Mouse (Mus musculus): ENCODE results near the gene Slc33a1.

Slc33a1 gene

GRCm38 (mm10) chr3:63964100-63964921 is at the start of gene Slc33a1:
Slc33a1 (minus strand) TSS chr3:63964768.
- peak; percentile 100 for DNase-seq (ENCODE audit: low read depth, low spot score)

- no peak for DNase-seq (ENCODE audit: low read depth, low spot score)
Observed at GRCm38 (mm10) chr3:63988722-63989440, 24.3 kb upstream of the Slc33a1 start.

GRCm38 (mm10) chr3:63986656-63987055 is 22.1 kb upstream of the Slc33a1 start:
- no peak for DNase-seq (ENCODE audit: low read depth, low spot score)

GRCm38 (mm10) chr3:63977895-63978294 is 13.3 kb upstream of the Slc33a1 start:
- DNase-seq (ENCODE audit: low read depth, low spot score): no peak

- DNase-seq (ENCODE audit: low read depth, low spot score): peak; percentile 97
Observed at GRCm38 (mm10) chr3:63975955-63976908, 11.7 kb upstream of the Slc33a1 start, which contains the start of gene Gmps. Gmps (plus strand) TSS chr3:63976106.

- DNase-seq (ENCODE audit: low read depth, low spot score): no peak
Observed at GRCm38 (mm10) chr3:63965929-63966328, 1.4 kb upstream of the Slc33a1 start.

- no peak for DNase-seq (ENCODE audit: low read depth, low spot score)
Observed at GRCm38 (mm10) chr3:63964922-63965249, 318 bp upstream of the Slc33a1 start.

GRCm38 (mm10) chr3:63963421-63964099 is 1.0 kb downstream of the Slc33a1 start:
- DNase-seq (ENCODE audit: low read depth, low spot score): peak; percentile 34

GRCm38 (mm10) chr3:63949837-63950236 is 14.7 kb downstream of the Slc33a1 start:
- no peak for DNase-seq (ENCODE audit: low read depth, low spot score)

- no peak for DNase-seq (ENCODE audit: low read depth, low spot score)
Observed at GRCm38 (mm10) chr3:63941204-63941850, 23.2 kb downstream of the Slc33a1 start.

GRCm38 (mm10) chr3:63938928-63939327 is 25.6 kb downstream of the Slc33a1 start:
- no peak for DNase-seq (ENCODE audit: low read depth, low spot score)

- peak; percentile 91 for DNase-seq (ENCODE audit: low read depth, low spot score)
Observed at GRCm38 (mm10) chr3:63928878-63929859, 35.4 kb downstream of the Slc33a1 start, which contains the start of gene E130311K13Rik. E130311K13Rik (minus strand) TSS chr3:63929472.

- DNase-seq (ENCODE audit: low read depth, low spot score): peak; percentile 67
Observed at GRCm38 (mm10) chr3:63919634-63920033, 44.9 kb downstream of the Slc33a1 start.

GRCm38 (mm10) chr3:63910301-63910700 is 54.3 kb downstream of the Slc33a1 start:
- DNase-seq (ENCODE audit: low read depth, low spot score): no peak

- DNase-seq (ENCODE audit: low read depth, low spot score): no peak
Observed at GRCm38 (mm10) chr3:63905241-63905640, 59.3 kb downstream of the Slc33a1 start.

GRCm38 (mm10) chr3:63904157-63904556 is 60.4 kb downstream of the Slc33a1 start:
- no peak for DNase-seq (ENCODE audit: low read depth, low spot score)

GRCm38 (mm10) chr3:63900021-63900571 is 64.5 kb downstream of the Slc33a1 start:
- no peak for DNase-seq (ENCODE audit: low read depth, low spot score)

- peak; percentile 22 for DNase-seq (ENCODE audit: low read depth, low spot score)
Observed at GRCm38 (mm10) chr3:63899309-63899695, 65.3 kb downstream of the Slc33a1 start, which contains the start of gene Plch1. Plch1 (minus strand) TSS chr3:63899472.
